Mouse (Mus musculus) layer of hippocampus, postnatal 25 days (tissue): ENCODE results near the gene Insyn1. TPM values are rescaled to one million over a fixed set of nuclear protein-coding genes. Genes with fewer than 3 reads are reported as not detected.
A peak's percentile ranks its signal among the peaks of the same experiment; 100 is the strongest.

ENCODE experiments used
- DNase-seq, 2 experiments: peaks; one replicate each; pipeline ENCODE4 v3.0.0; 2022; ENCODE audit warnings: mixed read lengths in 2 of 2, low spot score in 1 of 2; ENCODE audit errors: extremely low spot score in 1 of 2
- total RNA-seq, 2 experiments: library from RNA; stranded (reverse); gene quantifications; 2 replicates each; pipeline ENCODE4 v1.2.3; 2021

Insyn1 gene
- total RNA-seq, 2 experiments from 2014 or later: 230 to 247 TPM

DNA sequence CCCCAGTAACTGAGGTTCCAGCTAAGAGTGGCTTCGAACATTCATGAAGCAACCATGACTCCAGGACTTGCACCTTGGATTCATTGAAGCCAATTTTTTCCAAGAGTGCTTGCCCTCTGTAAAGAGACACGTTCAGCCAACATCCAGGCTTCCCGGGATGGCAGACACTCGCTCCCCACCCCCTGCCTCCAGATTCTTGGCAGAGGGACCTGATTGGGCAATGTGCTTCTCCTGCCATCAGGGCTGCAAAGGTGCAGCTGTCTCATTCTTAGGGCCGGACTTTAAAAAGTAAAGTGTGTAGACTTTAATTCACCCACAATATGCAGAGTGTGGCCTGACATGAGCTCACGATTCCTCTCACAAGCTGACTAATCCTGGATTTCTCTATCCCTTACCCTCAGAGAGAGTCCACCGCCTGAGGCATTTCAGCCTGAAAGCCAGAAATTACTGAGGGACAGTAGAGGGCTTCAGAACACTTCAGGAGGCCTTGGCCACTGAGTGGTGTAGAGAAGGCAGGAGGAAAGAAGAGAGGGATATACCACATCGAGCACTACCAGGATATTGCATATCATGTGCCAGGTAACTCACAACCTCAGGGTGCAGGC is 15.1 kb upstream of the Insyn1 start:
- no peak for DNase-seq

DNA sequence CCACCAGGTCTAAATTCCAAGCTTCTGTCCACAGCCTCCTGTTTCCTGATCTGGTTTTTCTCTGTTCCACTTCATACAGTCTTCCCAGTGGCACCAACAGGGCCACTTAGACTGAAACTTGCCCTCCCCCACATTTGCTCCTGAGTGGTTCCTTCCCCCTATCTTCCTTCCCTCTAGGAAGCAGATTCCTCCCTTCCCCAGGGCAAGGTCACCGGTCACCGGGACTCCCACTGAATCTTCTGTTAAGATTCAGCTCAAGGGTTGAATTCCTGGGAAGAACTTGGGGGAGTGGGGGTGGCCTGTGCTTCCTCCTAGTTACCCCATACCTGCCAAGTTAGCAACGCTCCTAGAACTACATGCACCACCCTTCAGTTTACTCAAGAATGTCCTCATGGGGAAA is 1.3 kb upstream of the Insyn1 start:
- DNase-seq: no peak

GRCm38 (mm10) chr9:58489133-58489864 is 896 bp downstream of the Insyn1 start:
- DNase-seq: no peak

- no peak for DNase-seq
Observed at GRCm38 (mm10) chr9:58489865-58490165, 1.4 kb downstream of the Insyn1 start.

- no peak for DNase-seq
Observed at GRCm38 (mm10) chr9:58490391-58490790, 2.0 kb downstream of the Insyn1 start.

GRCm38 (mm10) chr9:58495035-58495434 is 6.6 kb downstream of the Insyn1 start:
- DNase-seq: no peak

GRCm38 (mm10) chr9:58496470-58497182 is 8.2 kb downstream of the Insyn1 start:
- peak in 1 of 2 experiments; percentile 55 for DNase-seq

- DNase-seq: no peak
Observed at GRCm38 (mm10) chr9:58497942-58498341, 9.5 kb downstream of the Insyn1 start.

DNA sequence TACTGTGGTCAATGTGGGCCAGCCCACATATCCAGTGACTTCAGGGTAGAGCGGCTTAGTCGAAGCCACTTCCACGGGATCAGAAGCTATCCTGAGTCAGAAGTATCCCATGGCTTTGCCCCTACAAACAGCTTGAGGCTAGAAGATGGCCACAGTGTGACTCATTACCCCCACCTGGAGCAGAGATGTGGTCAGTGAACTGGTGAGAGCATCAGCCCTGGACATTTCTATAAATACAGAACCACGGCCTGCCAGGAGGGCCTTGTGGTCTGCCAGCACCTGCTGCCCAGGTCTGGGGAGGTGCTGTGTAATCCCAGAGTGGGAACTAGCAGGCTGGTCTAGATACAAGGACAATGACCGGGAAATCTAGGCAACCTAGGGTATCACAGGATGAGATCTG is 12.5 kb downstream of the Insyn1 start:
- no peak for DNase-seq

GRCm38 (mm10) chr9:58507216-58508005 is 19.0 kb downstream of the Insyn1 start:
- no peak for DNase-seq

DNA sequence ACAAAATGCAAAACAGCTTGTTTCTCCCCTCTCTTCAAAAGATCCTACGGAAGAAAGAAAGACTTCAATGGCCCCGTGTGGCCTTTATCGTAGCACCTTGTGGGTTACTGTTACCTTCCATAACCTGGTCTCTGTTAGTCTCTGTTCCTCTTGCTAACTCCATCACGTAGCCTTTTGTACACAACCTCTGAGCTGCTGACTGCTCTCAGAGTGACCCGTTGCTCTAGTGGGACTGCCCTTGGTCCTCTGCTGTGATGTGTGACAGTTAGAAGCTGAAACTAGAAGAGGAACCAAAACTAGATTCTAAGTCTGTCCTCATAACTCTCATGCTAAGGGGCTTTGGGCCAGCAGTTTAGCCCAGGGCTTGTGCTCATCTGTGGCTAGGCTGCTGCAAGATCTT is 22.0 kb downstream of the Insyn1 start:
- DNase-seq: no peak

DNA sequence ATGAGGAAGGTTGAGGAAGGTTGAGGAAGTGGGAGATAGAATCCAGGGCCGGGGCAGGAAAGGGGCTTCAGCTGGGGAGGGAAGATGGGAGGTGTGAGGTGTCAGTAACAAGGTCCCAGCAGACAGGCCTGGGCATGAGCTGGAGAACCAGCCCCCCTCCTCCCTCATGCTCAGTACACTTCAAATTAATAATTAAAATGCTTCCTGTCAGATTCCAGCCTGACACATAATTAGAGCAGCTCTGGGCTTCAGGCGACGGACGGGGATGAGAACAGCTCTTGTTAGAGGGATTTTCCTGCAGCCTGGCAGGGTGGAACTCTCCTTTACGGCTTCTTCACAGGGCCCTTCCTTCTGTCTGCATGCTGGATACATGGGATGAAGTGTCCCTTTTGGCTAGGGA is 25.3 kb downstream of the Insyn1 start:
- no peak for DNase-seq

DNA sequence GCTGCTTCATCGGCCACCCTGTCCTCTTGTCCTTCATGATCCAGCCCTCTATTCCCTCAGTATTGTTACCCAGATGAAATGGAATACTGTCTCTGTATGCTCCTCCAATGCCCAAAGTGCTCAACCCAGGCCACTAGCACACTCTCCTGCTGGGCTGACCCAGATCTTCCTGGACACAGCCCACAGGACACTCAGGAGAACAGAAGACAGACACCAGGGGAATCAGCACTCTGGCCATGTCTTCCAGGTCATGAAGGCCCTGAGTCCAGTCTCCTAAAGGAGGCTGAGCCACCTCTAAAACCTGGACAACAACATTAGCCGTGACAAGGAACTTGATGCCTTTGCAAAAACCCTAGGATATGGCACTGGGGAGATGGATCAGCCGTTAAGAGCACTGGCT is 28.1 kb downstream of the Insyn1 start:
- no peak for DNase-seq

DNA sequence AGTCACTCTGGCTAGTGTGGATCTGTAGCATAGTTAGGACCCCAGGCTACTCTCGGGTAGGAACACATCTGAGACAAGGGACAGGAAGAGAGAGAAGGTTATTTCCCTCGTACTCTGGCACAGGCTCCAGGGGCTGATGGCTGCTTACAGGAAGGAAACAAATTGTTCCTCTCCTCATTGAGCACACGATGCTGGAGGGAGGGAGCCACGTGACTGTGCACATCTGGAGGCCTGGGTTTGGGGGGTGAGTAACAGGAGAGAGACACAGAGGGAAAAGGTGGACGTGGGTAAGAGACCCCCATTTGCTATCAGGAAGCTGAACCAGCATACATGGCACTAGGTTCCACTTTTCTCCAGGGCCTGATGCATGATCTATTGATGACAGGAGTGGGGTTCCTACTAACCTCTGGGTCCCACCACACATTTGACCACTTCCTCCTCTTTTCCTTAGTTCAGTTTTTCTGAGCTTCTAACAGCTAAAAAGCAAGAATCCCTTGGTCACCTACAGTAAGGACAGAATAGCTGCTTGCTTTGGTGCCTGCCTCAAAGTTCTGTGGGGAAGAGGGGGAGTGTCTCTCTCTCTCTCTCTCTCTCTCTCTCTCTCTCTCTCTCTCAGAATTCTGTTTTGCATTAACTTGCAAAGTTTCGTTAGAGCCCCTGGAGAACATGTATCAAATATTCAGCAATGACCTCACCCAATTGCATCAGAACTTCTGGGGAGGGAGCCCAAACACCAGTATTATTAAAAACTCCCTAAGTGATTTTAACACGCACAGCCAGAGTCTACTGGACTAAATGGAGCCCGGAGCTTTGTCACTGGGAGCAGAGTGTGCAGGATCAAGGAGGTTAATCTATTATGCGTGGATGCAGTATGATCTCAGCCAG is 29.7 kb downstream of the Insyn1 start:
- no peak for DNase-seq

- DNase-seq: no peak
Observed at GRCm38 (mm10) chr9:58519953-58520352, 31.6 kb downstream of the Insyn1 start.

DNA sequence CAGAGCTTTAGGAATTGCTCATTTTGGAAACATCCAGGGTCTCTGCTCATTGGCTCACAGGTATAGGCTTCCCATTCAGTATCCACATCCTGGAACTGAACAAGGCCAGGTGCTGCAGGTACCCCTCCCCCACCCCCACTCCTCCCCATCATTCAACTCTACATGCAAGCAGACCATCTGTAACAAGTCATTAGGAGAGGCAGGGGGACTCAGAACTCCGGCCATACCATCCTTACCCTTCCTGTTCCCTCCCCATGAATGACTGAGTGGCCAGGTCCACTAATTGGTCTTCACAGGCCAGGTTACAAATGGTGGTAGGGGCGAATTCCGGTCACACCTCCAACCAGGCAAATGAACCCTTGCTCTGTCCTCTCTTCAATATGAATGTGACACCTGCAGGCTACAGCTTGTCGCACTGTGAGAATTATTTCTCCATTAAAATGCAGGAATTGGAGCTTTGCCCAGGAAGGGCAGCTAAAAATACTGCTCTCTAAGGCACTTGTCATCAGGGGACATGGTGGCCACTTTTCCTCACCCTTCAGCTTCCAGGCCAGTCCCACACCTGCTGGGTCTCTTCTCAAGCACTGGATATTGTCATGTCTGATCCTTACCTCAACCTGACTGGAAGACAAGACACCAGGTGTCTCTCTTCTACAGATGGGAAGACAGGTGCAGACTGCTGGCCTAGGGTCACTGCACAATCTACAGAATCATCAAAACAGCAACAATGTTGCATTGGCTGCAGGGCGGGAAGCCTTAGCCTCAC is 32.6 kb downstream of the Insyn1 start:
- DNase-seq: no peak

DNA sequence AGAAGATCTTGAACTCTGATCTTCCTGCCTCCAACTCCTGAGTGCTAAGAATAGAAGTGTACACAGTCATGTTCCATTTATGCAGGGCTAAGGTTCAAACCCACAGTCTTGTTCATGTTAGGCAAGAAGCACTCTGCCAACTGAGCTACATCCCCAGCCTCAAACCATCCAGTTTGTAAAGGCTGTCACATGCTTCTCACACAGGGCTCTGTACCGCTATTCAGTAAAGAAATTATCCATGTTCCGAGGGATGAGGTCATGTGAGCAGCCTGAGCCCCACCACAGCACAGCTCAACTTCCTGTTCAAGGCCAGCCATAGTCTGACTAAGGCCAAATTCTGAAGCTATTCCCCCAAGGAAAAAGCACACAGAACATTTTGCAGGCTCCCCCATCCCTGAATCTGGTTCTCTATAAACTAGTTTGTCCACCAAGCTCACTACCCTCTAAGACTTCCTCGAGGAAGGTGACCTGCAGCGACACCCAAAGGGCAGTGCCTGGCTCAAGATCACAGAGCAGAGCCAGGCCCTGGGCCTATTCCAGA is 33.5 kb downstream of the Insyn1 start:
- no peak for DNase-seq

- DNase-seq: no peak
Observed at GRCm38 (mm10) chr9:58525108-58525507, 36.7 kb downstream of the Insyn1 start.

DNA sequence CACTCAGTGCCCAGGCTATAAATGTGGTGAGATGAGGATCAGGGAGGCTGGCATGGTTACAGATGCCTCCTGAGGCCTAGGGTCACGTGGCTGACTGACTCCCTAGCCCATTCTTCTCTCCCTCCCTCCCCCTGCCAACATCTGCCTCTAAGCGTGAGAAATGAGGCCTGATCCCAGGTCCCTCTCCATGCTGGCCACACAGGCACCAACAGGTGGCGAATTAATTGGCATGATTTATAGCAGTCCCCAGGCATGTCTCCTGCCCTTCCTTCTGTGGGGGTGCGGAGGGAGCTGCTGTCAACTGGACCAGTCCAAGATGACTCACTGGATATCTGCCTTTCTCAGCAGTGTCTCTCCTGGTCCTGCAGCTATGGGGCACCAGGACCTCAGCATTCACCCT is 39.4 kb downstream of the Insyn1 start:
- DNase-seq: no peak
